Mouse (Mus musculus): ENCODE data around the gene Sik2.

- TF ChIP-seq CTCF (IDR thresholded peaks at IDR 0.05; ENCODE audit: low read depth) (no peak), EP300 (optimal IDR thresholded peaks at IDR 0.05) (no peak)
Measured at GRCm38 (mm10) chr9:50855780-50856179, 153.1 kb downstream of the Sik2 start.

Measured in stomach, postnatal 0 days (tissue).